Mouse (Mus musculus) G1E (cell line): ENCODE measurements around the gene Wdr72.

Source experiments
- CTCF ChIP-seq: IDR thresholded peaks from 2 replicates; pipeline ENCODE4 v1.5.1; 2012; ENCODE audit warnings: low read depth, low read length, inconsistent platforms, mixed read lengths
- GATA1 ChIP-seq: IDR thresholded peaks from 2 replicates; pipeline ENCODE4 v1.6.1; 2012; ENCODE audit warnings: borderline replicate concordance, low read length, inconsistent platforms, mixed read lengths

GRCm38 (mm10) chr9:74282072-74282471 is 171.9 kb downstream of the Wdr72 start:
- TF ChIP-seq CTCF (no peak), GATA1 (no peak)
